Mouse (Mus musculus) ES-E14 (cell line): ENCODE measurements around the gene Ncoa5. TPM values are rescaled to one million over a fixed set of nuclear protein-coding genes. Genes with fewer than 3 reads are reported as not detected.

Source experiments
- DNase-seq: peaks from one replicate; pipeline ENCODE4 v3.0.0-alpha.2; 2013; ENCODE audit warnings: low read depth, low spot score
- H3K27ac ChIP-seq: 2 replicates; pipeline ENCODE4 v1.5.1; 2012; ENCODE audit warnings: low read depth, mild to moderate bottlenecking, low read length, moderate library complexity, mixed read lengths; ENCODE audit not compliant: poor library complexity, insufficient read depth, severe bottlenecking
- H3K36me3 ChIP-seq: 2 replicates; pipeline ENCODE4 v1.6.1; 2012; ENCODE audit warnings: mild to moderate bottlenecking, low read length, moderate library complexity, mixed read lengths; ENCODE audit not compliant: control insufficient read depth, poor library complexity, insufficient read depth, severe bottlenecking
- H3K4me1 ChIP-seq, 2 experiments: fragments of 150-350 bp in 1 of 2; sonication (generic) in 1 of 2; 2 replicates each; pipeline ENCODE4 v1.6.1; 2012; ENCODE audit warnings: low read length in 2 of 2, mild to moderate bottlenecking in 1 of 2, mixed read lengths in 1 of 2; ENCODE audit not compliant: control insufficient read depth in 2 of 2, insufficient read depth in 2 of 2, poor library complexity in 1 of 2
- H3K4me3 ChIP-seq, 2 experiments: fragments of 150-350 bp in 1 of 2; sonication (generic) in 1 of 2; 2 replicates each; pipeline ENCODE4 v1.5.1; 2012; ENCODE audit warnings: low read length in 2 of 2, low read depth in 1 of 2, mild to moderate bottlenecking in 1 of 2, mixed read lengths in 1 of 2; ENCODE audit not compliant: insufficient read depth in 1 of 2, poor library complexity in 1 of 2, severe bottlenecking in 1 of 2
- H3K9ac ChIP-seq: 2 replicates; pipeline ENCODE4 v1.6.1; 2012; ENCODE audit warnings: low read depth, mild to moderate bottlenecking, low read length, mixed read lengths; ENCODE audit not compliant: poor library complexity, insufficient read depth, severe bottlenecking
- H3K9me3 ChIP-seq: fragments of 150-350 bp; sonication (generic); 2 replicates; pipeline ENCODE4 v1.6.1; 2012; ENCODE audit warnings: low read depth, mild to moderate bottlenecking, low read length; ENCODE audit not compliant: control insufficient read depth, insufficient read depth
- CHD2 ChIP-seq: IDR thresholded peaks from 2 replicates; pipeline ENCODE4 v1.6.1; 2014; ENCODE audit warnings: mild to moderate bottlenecking, low read depth, low read length, inconsistent platforms
- HCFC1 ChIP-seq: IDR thresholded peaks from 2 replicates; pipeline ENCODE4 v1.6.1; 2012; ENCODE audit warnings: low read length, inconsistent platforms, borderline replicate concordance; ENCODE audit not compliant: insufficient read depth
- MAFK ChIP-seq: IDR thresholded peaks from 2 replicates; pipeline ENCODE4 v1.6.1; 2014; ENCODE audit warnings: mild to moderate bottlenecking, low read depth, low read length, inconsistent platforms; ENCODE audit not compliant: insufficient read depth
- ZC3H11A ChIP-seq: IDR thresholded peaks from 2 replicates; pipeline ENCODE4 v1.6.1; 2012; ENCODE audit warnings: low read depth, mild to moderate bottlenecking, inconsistent platforms, low read length, borderline replicate concordance
- ZNF384 ChIP-seq: IDR thresholded peaks from 2 replicates; pipeline ENCODE4 v1.6.1; 2012; ENCODE audit warnings: low read depth, low read length, inconsistent platforms
- in situ Hi-C, 2 experiments: fragments of 600-800 bp; cut with MboI; formaldehyde crosslinking; loops; one replicate each; pipeline ENCODE4 v1.15.1; 2025; ENCODE audit warnings: low sequenced_read_pairs in 2 of 2, inconsistent platforms in 1 of 2; ENCODE audit not compliant: unreplicated experiment in 2 of 2
- total RNA-seq: library from RNA; depleted of rRNA; stranded (reverse); fragments of 300-350 nt; gene quantifications from 2 replicates; pipeline ENCODE4 v1.2.3, GENCODE M21; 2012

Gene Ncoa5
- total RNA-seq, 1 experiment = 26.0 TPM

DNA sequence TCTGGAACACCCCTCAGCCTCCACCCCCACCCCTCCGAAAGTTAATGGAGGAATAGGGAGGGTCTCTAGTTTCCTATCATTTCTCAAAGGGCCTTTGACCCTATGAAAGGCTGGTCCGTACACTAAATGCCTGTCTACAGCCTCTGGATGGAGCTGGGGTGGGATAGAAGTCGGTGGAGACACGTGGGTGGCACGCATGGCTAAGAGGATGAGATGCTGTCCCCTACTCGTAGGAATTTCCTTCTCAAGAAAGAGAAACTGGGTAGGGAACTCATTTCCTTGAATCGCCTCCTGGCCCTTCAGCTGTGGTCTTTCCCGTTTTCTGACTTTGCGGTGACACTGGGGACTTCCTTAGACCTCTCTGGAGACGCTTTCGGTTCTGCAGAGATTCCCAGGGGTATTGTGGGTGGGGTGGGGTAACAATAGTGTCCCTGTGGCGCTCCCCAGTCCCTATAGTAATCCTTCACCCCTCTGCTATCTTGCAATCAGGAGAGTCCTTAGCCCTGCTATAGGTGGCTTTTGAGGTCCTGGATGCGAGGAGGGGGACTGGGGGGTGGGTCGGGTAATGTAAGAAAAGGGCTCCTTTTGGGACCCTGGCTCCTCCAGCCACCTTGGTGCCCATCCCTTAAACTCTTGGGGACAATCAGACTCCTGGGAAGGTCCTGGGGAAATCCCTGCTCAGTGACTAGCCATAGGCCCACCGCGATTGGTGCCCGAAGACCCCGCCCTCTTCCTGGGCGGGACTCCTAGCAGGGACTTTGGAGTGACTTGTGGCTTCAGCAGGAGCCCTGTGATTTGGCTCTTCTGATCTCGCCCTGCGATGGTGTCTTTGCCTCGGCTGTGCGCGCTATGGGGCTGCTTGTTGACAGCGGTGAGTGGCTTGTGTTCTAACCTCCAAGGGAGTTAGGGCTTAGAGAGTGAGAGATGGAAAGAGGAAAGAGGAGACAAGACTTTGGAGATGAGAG is 20.5 kb upstream of the Ncoa5 start, which contains the start of gene Cd40:
Cd40 (plus strand) TSS at position 740 of the 965 bp plus-strand sequence.
- Histone ChIP-seq H3K4me3 (peak within 1 kb of the TSS; percentile 44 to 66), H3K9me3 (no peaks in the 10 kb centered on the region), H3K4me1 (peaks cover 3% of the 10 kb centered on the region in 2 experiments; a peak in 1 of 4 replicates), H3K9ac (peak within 1 kb of the TSS; percentile 49; the same call in 1 of the 2 replicates), H3K36me3 (no peaks in the 10 kb centered on the region), H3K27ac (0 out of 2 replicates have a peak within 1 kb of the TSS, but pooled peaks have one; percentile 7)
- DNase-seq = no peak
- TF ChIP-seq HCFC1 (no peak), CHD2 (no peak), ZC3H11A (no peak), MAFK (no peak), ZNF384 (no peak)
- in situ Hi-C loops = no loop called here

DNA sequence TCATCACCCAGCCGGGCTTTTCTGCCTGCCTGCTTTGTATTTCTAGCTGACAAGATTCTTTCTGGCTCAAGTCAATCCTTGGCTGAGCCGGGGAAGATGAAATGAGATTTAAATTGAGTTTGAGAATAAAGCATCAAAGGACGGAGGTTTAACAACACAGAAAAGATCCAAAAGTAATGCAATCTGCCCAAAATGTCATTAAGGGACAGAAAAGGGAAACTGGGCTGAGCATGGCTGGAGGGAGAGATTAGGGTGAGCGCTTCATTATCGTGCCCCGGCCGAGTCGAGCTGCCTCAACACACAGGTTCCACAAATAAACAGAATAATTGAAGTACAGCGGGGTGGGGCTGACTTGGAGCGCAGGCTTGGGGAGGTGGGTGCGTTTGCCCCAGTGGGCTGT is 16.9 kb upstream of the Ncoa5 start:
- Histone ChIP-seq H3K9ac (no peak overlapping the region), H3K9me3 (no peaks in the 10 kb centered on the region), H3K4me1 (peaks cover 3% of the 10 kb centered on the region in 2 experiments; a peak in 1 of 4 replicates), H3K36me3 (no peaks in the 10 kb centered on the region), H3K4me3 (no peak overlapping the region), H3K27ac (no peak overlapping the region)
- no peak for TF ChIP-seq MAFK
- in situ Hi-C loops = no loop called here
- no peak for DNase-seq

DNA sequence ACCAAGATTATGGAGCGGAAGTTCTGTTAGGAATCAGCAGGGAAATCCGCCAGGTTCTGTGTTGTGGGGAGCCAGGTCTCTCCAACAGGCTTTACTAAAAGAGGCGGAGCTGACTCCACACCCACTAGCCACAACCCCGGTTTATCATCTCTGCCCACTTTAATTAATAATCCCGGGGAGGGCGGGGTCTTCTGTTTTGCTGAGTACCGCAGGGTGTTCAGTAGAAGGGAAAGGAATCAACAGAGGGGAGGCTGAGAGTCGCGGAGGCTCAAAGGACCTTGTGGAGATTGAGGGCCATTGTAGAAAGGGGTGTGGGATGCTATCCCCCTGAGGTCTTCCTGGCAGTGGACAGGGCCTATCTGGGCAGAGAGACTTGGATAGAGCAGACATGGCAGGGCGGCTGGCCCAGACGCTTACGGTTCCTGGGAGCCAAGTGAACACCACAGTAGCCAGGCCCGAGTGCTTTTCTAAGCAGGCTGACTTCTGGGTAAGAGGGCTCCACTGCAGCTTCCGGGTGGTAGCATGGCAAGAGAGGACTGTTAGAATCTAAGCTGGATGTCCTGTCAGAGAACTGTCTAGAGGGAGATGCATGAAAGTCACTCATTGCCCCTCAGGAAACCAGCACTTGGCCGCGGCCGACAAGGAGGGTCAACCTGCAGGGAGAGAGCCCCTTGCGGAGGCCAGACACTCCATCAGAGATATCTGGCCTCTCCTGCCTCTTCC is 16.3 kb upstream of the Ncoa5 start:
- H3K4me1 ChIP-seq = peaks cover under 1 to 3% of the 10 kb centered on the region in 2 experiments; a peak in 1 of 4 replicates
- no peaks in the 10 kb centered on the region for H3K9me3 ChIP-seq
- DNase-seq = no peak
- no peak overlapping the region for H3K27ac ChIP-seq
- TF ChIP-seq CHD2 = no peak
- in situ Hi-C loops = no loop called here
- H3K9ac ChIP-seq = no peak overlapping the region
- H3K36me3 ChIP-seq = no peaks in the 10 kb centered on the region
- H3K4me3 ChIP-seq = no peak overlapping the region

DNA sequence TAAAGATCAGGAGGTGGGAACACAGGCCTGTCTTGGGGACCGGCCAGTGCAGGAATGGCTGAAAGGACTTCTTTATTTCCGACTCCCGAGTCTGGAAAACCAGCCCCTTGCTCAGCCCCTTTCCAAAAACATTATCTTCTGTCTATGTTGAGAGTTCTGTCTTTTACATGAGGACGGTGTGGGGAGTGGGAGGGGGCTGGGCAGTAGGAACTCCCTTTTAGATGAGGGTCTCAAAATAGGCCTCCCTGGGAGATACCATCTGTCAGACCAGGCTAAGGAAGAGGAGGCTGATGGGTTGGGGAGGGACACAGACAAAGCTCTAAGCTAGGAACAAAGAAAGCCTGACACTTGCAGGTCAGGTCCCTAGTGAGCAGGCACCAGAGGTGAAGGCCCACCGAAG is 14.4 kb upstream of the Ncoa5 start:
- Histone ChIP-seq H3K36me3 (no peaks in the 10 kb centered on the region), H3K9me3 (no peaks in the 10 kb centered on the region), H3K4me1 (no peaks in the 10 kb centered on the region), H3K4me3 (no peak overlapping the region), H3K9ac (no peak overlapping the region), H3K27ac (no peak overlapping the region)
- DNase-seq = no peak
- in situ Hi-C loops = no loop called here
- TF ChIP-seq ZNF384 = no peak
- TF ChIP-seq MAFK = no peak
- no peak for TF ChIP-seq HCFC1
- no peak for TF ChIP-seq ZC3H11A
- no peak for TF ChIP-seq CHD2
